Mouse (Mus musculus) CH12.LX (cell line): ENCODE data around the gene 5730596B20Rik.

ENCODE experiments used
- CHD2 ChIP-seq: IDR thresholded peaks from 2 replicates; pipeline ENCODE4 v1.6.1; 2011; ENCODE audit warnings: low read length, improper control_type of control experiment
- CTCF ChIP-seq, 2 experiments: IDR thresholded peaks in 1 of 2; conservative IDR thresholded peaks in 1 of 2; 2 replicates each; pipeline ENCODE4 v1.5.1; 2011 to 2012; ENCODE audit warnings: low read depth in 2 of 2, low read length in 2 of 2, improper control_type of control experiment in 1 of 2, inconsistent platforms in 1 of 2, mild to moderate bottlenecking in 1 of 2, moderate library complexity in 1 of 2
- EP300 ChIP-seq: IDR thresholded peaks from 2 replicates; pipeline ENCODE4 v1.6.1; 2011; ENCODE audit warnings: low read length, improper control_type of control experiment
- GABPA ChIP-seq: IDR thresholded peaks from 2 replicates; pipeline ENCODE4 v1.6.1; 2012; ENCODE audit warnings: low read depth, low read length, improper control_type of control experiment, inconsistent platforms; ENCODE audit not compliant: insufficient replicate concordance
- MAFK ChIP-seq: IDR thresholded peaks from 2 replicates; pipeline ENCODE4 v1.6.1; 2011; ENCODE audit warnings: low read length, improper control_type of control experiment; ENCODE audit not compliant: insufficient replicate concordance
- MAX ChIP-seq: IDR thresholded peaks from 2 replicates; pipeline ENCODE4 v1.6.1; 2011; ENCODE audit warnings: low read length, improper control_type of control experiment
- POLR2A ChIP-seq: IDR thresholded peaks from 2 replicates; pipeline ENCODE4 v1.6.1; 2011; ENCODE audit warnings: low read depth, mild to moderate bottlenecking, improper control_type of control experiment, low read length
- POLR2AphosphoS2 ChIP-seq: IDR thresholded peaks from 2 replicates; pipeline ENCODE4 v1.6.1; 2011; ENCODE audit warnings: low read depth, low read length, improper control_type of control experiment
- RCOR1 ChIP-seq: conservative IDR thresholded peaks from 2 replicates; pipeline ENCODE4 v1.6.1; 2012; ENCODE audit warnings: low read depth, mild to moderate bottlenecking, inconsistent platforms, low read length, improper control_type of control experiment
- TBP ChIP-seq: conservative IDR thresholded peaks from 2 replicates; pipeline ENCODE4 v1.6.1; 2011; ENCODE audit warnings: low read depth, low read length, improper control_type of control experiment
- USF1 ChIP-seq: IDR thresholded peaks from 2 replicates; pipeline ENCODE4 v1.6.1; 2014; ENCODE audit warnings: low read depth, mild to moderate bottlenecking, inconsistent platforms, low read length, improper control_type of control experiment
- ZC3H11A ChIP-seq: IDR thresholded peaks from 2 replicates; pipeline ENCODE4 v1.6.1; 2012; ENCODE audit warnings: low read depth, mild to moderate bottlenecking, inconsistent platforms, low read length, improper control_type of control experiment
- ZMIZ1 ChIP-seq: IDR thresholded peaks from 2 replicates; pipeline ENCODE4 v1.6.1; 2012; ENCODE audit warnings: low read depth, mild to moderate bottlenecking, inconsistent platforms, low read length, improper control_type of control experiment
- ZNF384 ChIP-seq: IDR thresholded peaks from 2 replicates; pipeline ENCODE4 v1.6.1; 2012; ENCODE audit warnings: low read depth, low read length, improper control_type of control experiment, inconsistent platforms

GRCm38 (mm10) chr6:52215771-52216535 is 38.7 kb downstream of the 5730596B20Rik start:
- TF ChIP-seq CTCF (conservative IDR thresholded peaks at IDR 0.05 in 1 of 2, IDR thresholded peaks at IDR 0.05 in 1 of 2; ENCODE audit: low read depth in 2 of 2, low read length in 2 of 2) (no peak), POLR2A (no peak), ZNF384 (no peak), GABPA (no peak), POLR2AphosphoS2 (no peak), RCOR1 (no peak), TBP (no peak), ZMIZ1 (no peak), MAFK (no peak), EP300 (no peak), ZC3H11A (no peak), CHD2 (no peak), MAX (no peak), USF1 (no peak)
